Mouse (Mus musculus): ENCODE data around the gene Trim31.

Trim31 gene

DNA sequence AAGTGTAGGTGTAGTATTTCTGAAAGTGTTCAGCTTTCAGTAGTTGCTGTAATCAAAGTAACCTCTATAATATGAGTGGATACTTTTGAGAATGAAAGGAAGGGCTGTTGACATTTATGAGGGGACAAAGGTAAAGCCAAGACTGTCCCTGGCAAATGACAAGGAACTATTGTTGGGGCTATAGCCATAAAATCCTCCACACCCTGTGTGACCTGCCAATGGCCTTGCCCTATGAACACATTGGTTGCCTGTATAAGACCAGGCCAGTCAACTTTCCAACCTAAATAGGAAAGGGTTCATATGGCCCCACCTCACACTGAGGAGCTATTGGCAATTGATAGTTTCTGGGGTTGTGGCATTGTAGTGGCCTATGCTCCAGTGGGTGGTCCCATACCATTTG is 853 bp upstream of the Trim31 start:
- DNase-seq, result no peak

DNA sequence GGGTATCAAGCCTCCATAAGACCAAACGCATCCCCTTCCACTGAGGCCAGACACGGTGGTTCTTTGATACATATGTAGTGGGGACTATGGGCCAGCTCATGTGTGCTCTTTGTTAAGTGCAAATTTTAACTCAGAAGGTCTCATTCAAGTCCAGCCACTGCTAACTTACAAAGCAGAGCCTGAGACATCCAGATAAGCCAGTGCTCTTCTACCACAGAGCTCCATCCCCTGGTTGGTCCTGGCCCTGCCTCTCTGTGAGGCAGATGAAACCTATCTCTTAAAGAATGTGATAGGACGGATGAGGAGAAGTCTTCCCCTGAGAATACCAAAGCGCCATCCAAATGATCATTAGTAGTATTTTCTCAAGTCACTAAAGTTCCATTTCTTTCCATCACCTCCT is 1.5 kb downstream of the Trim31 start:
- no peak for DNase-seq

- no peak for DNase-seq
These were observed 2.1 kb downstream of the Trim31 start for GRCm38 (mm10) chr17:36900001-36900400.

GRCm38 (mm10) chr17:36900691-36901090 is 2.8 kb downstream of the Trim31 start:
- DNase-seq, result no peak

DNA sequence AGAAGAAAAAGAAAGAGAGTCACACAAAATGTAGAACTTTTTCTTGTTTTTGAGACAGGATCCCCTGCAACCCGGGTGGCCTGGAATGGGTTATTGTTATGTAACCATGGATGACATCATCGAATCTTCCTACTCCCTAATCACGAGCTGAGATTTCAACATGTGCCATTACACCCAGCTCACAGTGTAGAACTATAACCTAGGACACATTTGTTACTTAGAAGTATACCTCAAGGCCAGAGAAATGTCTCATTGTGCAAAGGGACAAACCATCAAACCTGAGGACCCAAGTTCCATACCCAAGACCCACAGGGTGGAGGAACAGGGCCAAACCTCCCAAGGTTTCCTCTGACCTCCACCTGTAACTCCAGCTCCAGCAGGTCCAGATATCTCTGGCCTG is 5.7 kb downstream of the Trim31 start:
- DNase-seq, result no peak

DNA sequence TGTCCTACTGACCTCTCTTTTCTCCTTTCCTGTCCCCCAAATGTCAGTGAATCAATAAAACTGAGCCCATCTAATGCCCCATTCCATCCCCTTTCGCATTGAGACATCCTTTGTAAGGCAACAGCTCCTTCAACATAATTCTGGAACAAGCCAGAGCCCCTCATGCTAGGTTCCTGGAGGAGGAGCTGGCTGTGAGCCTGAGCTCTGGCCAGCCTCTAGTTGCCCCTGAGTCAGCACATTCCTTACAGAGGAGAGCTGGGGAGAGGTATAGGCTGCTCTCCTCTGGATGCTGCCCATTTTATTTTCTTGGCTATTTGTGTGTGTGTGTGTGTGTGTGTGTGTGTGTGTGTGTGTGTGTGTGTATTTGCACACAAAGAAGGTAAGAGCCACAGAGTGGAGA is 10.3 kb downstream of the Trim31 start:
- DNase-seq, result no peak

DNA sequence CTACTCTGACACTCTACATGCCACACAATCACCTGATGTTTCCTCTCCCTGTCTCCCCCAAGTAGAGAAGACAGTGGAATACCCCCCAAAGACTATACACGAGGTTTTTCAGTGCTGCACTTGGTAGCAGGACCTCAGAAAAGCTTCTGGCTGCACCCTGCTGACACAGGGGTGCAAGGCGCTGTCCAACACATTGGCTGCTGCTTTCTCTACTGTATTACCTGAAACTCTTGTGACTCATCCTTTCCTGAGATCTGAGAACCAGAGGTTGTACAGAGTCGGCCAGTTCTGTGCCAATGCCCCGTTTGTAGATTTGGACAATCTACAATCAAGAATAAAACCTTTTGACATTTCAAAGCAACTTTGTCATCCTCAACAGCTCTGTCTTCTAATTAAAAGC is 11.9 kb downstream of the Trim31 start:
- DNase-seq, result no peak

DNA sequence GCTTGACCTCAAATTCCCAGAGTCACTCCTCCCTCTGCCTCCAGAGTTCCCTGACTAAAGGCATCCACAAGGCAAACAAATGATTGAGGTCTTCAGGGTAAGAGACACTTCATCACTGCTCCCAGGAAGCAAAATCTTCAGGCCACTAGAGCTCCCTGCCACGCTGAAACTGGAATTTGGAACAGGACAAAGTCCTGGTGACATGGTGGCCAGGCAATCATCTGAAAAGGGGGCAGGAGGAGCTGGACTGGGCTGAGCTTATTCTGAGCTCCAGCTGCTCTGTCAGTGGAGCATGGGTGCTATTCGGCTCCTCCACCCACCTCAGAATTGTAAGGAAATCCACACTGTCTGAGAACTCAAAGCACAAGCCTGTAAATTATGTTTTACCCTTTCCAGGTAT is 14.1 kb downstream of the Trim31 start:
- DNase-seq, result no peak

DNA sequence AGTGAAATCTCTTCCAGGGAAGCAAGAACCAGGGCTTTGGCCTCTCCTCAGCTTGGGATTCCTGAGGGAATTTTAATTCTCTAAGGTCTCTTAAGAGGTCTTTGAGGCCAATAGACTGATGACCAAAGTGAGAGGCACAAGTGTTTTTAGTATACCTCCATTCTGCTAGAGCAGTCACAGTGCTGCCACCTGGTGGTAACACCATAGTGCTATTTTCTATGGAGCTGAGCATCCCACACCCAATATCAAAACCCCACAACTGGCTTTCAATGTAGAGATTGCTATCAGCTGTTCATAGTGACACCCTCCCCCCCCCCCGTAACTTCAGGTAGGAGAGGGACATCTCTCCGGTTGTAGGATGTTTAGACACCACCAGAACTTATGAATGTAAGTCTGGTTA is 16.2 kb downstream of the Trim31 start:
- peak; percentile 27 to 75 for DNase-seq

GRCm38 (mm10) chr17:36915076-36915475 is 17.2 kb downstream of the Trim31 start:
- DNase-seq, result peak; percentile 26 to 61

- peak; percentile 22 to 43 for DNase-seq
These were observed 22.3 kb downstream of the Trim31 start for GRCm38 (mm10) chr17:36920239-36920638.

GRCm38 (mm10) chr17:36922715-36923114 is 24.8 kb downstream of the Trim31 start:
- no peak for DNase-seq

DNA sequence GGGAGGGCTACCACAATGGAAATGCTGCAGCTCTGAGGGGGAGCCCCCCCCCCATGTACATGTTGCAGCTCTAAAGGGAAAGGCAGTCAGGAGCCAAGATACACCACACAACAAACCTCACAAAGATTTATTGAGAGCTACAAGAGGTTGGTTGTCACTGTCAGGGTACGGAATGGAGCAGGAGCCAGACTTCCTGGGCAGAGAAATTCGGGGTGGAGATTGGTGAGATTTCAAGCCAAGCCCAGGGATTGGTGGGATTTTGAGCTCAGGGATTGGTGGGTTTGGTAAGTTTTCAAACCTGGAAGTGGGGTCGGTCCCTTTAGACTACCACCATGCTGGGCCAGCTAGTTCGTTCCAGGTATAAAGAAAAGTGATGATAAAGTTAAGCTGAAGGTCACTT is 25.6 kb downstream of the Trim31 start:
- DNase-seq, result no peak

GRCm38 (mm10) chr17:36927496-36928120 is 29.7 kb downstream of the Trim31 start:
- DNase-seq, result no peak

GRCm38 (mm10) chr17:36929236-36929932 is 31.5 kb downstream of the Trim31 start:
- DNase-seq, result no peak

DNA sequence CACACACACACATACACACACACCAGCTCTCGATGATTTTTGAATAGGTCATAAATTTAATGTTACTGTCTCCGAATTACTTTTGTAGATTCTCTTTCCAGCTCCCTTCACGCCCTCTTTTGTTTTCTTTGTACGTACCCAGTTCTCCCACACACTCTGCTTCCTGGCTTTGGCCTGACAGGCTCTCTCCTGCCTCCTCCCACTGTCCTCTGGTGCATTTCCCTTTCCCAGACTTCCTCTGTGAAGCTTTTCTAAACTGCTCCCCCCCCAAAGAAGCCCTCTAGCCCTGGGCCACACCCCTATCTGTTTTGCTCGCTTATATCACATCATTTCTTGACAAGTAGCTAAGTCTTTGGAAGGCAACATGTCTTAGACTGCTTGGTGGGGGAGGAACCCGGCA is 32.3 kb downstream of the Trim31 start:
- no peak for DNase-seq

- DNase-seq, result no peak
These were observed 33.2 kb downstream of the Trim31 start for GRCm38 (mm10) chr17:36931130-36931529.

DNA sequence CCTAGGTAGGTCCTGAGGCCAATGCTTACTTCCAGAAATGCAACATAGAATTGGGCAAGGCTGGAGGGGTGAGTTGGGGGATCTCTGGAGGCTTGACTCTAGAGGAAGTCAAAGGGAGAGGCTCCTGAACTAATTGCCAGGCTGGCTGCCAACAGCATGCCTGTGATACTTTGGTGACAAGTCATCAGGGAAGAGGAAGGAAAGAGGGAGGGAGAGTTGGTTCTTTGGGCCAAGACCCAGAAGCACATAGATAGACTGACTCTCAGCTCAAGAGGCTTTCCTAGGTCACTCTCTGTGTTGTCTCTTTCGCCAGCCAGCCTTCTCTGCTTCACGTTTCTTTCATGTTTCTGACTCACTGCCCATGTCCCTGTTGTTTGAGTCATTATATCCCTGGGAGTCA is 33.9 kb downstream of the Trim31 start:
- DNase-seq, result peak; percentile 39 to 73

DNA sequence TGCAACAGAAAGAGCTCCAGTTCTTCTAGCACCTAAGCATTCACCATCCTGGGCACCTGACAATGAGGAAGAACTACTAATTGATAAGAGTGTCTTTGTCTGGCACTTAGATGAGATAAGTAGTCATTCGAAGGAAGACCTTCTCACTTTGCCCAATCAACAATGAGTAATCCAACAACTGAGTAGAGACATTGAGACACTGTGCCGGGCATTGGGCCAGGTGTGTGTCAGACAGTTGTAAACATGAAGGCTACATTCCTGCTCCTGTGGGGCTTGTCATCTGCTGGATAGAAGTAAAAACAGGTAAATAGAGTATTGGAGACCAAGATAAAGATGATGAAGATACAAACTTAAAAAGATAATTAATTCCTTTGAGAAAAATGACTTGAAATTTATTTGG is 40.1 kb downstream of the Trim31 start:
- DNase-seq, result no peak

- DNase-seq, result peak; percentile 80 to 89
These were observed 44.5 kb downstream of the Trim31 start for GRCm38 (mm10) chr17:36942391-36942790.

DNA sequence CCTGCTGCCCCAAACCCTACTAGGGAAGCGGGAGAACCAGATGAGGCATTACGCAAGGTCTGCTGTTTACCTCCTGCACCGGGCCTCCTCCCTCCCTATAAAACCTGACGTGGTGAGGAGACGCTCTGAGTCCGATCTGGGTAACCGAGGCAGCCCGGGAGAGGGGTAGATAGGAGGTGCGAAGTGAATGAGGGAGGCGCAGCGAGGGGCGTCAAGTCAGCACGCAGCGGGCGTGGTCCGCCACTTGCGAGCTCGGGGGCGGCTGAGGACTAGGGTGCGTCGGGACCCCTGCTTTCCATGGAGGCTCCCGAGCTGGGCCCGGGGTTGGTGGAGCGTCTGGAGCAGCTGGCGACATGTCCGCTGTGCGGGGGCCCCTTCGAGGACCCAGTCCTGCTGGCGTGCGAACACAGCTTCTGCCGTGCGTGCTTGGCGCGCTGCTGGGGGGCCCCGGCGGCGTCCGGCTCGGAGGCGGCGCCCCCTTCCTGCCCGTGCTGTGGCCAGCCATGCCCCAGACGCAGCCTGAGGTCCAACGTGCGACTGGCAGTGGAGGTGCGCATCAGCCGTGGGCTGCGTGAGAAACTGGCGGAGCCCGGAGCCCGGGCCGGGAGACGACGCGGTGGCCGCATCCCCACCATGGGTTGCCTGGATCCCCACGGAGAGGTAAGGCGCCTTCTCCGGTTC is 45.0 kb downstream of the Trim31 start, which contains the start of gene Rnf39:
TSS of gene Rnf39 (plus strand) at position 128 of the 681 bp plus-strand sequence.
- peak; percentile 26 to 56 for DNase-seq

DNA sequence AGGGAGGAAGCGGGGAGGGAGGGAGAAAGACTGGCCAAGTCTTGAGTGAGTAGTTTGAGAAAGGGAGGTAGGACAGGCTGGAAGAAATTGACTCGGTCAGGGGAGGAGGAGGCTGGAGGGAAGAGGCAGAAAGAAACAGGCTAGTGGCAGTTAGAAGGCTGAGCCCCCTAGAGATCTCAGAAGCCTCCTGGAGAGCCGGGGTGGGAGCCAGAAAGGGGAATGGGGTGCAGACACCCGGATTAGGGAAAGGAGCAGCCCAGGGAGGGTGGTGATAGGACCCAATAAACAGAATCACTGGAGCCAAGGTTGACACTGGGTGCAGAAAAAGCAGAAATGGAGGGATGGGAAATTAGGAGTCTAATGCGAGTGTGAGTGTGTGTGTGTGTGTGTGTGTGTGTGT is 45.8 kb downstream of the Trim31 start:
- no peak for DNase-seq

GRCm38 (mm10) chr17:36944121-36944775 is 46.3 kb downstream of the Trim31 start:
- DNase-seq, result no peak

All from lung, postnatal 4 days (tissue).